Mouse (Mus musculus) midbrain, embryonic 16.5 days (tissue): ENCODE results near the gene Arhgap42. TPM values are rescaled to one million over a fixed set of nuclear protein-coding genes. Genes with fewer than 3 reads are reported as not detected.

Source experiments
- ATAC-seq: fragments of 200-750 bp; cut with Nextera tagmentation; 2 replicates; pipeline ENCODE4 v1.8.0; 2017; ENCODE audit warnings: moderate TSS enrichment
- H3K27ac ChIP-seq: fragments of 300-500 bp; sonication (generic); 2 replicates; pipeline ENCODE4 v1.5.1; 2014; ENCODE audit warnings: mild to moderate bottlenecking, low read length, mixed read lengths
- H3K27me3 ChIP-seq: fragments of 300-500 bp; sonication (generic); 2 replicates; pipeline ENCODE4 v1.6.1; 2014; ENCODE audit warnings: low read depth, low read length, mixed read lengths; ENCODE audit not compliant: control insufficient read depth, insufficient read depth
- H3K36me3 ChIP-seq: fragments of 300-500 bp; sonication (generic); 2 replicates; pipeline ENCODE4 v1.6.1; 2014; ENCODE audit warnings: mild to moderate bottlenecking, low read length, moderate library complexity, mixed read lengths; ENCODE audit not compliant: control insufficient read depth, insufficient read depth
- H3K4me1 ChIP-seq: fragments of 300-500 bp; sonication (generic); 2 replicates; pipeline ENCODE4 v1.6.1; 2014; ENCODE audit warnings: mild to moderate bottlenecking, low read length, mixed read lengths; ENCODE audit not compliant: control insufficient read depth, insufficient read depth
- H3K4me2 ChIP-seq: fragments of 300-500 bp; sonication (generic); 2 replicates; pipeline ENCODE4 v1.6.1; 2014; ENCODE audit warnings: mild to moderate bottlenecking, low read length, mixed read lengths
- H3K4me3 ChIP-seq: fragments of 300-500 bp; sonication (generic); 2 replicates; pipeline ENCODE4 v1.5.1; 2014; ENCODE audit warnings: low read depth, mild to moderate bottlenecking, low read length, moderate library complexity, mixed read lengths
- H3K9ac ChIP-seq: fragments of 300-500 bp; sonication (generic); 2 replicates; pipeline ENCODE4 v1.6.1; 2014; ENCODE audit warnings: low read depth, low read length, mixed read lengths
- H3K9me3 ChIP-seq: fragments of 300-500 bp; sonication (generic); replicated peaks from 2 replicates; pipeline ENCODE4 v1.6.1; 2014; ENCODE audit warnings: mild to moderate bottlenecking, low read length, mixed read lengths; ENCODE audit not compliant: control insufficient read depth, poor library complexity, severe bottlenecking
- WGBS: fragments of 180-500 bp; shearing (Covaris S2); extraction: QIAGEN DNeasy Blood & Tissue Kit; methylation state at CpG from one replicate; pipeline ENCODE4 v1.1.7; 2014; 5-methylcytosine and 5-hydroxymethylcytosine counted together
- polyA plus RNA-seq: library from polyadenylated mRNA; unstranded; fragments of >200 nt; fragmentation: Nextera tagmentation; extraction: Ambion mirVana; gene quantifications from 2 replicates; pipeline ENCODE4 v1.2.1, GENCODE M21; 2015

The Arhgap42 gene
- polyA plus RNA-seq, 1 experiment from 2014 or later = 14.7 TPM

GRCm38 (mm10) chr9:8977775-8978174 lies 261.1 kb downstream of the Arhgap42 start:
- no peak overlapping the region for H3K9ac ChIP-seq
- ATAC-seq = peak; percentile 54; the same call in 1 of the 2 replicates
- H3K9me3 ChIP-seq = no peaks in the 10 kb centered on the region
- no peak overlapping the region for H3K4me2 ChIP-seq
- no peak overlapping the region for H3K27ac ChIP-seq
- 37% methylated on average over 2 of the region's 2 CpGs for WGBS
- no peaks in the 10 kb centered on the region for H3K4me1 ChIP-seq
- no peak overlapping the region for H3K4me3 ChIP-seq
- no peaks in the 10 kb centered on the region for H3K36me3 ChIP-seq
- no peaks in the 10 kb centered on the region for H3K27me3 ChIP-seq

GRCm38 (mm10) chr9:8971491-8971890 lies 267.4 kb downstream of the Arhgap42 start, which contains the start of gene Gm16485:
Gene Gm16485 (plus strand): TSS chr9:8971791.
- Histone ChIP-seq H3K36me3 (no peaks in the 10 kb centered on the region), H3K9me3 (no peaks in the 10 kb centered on the region), H3K4me2 (no peak within 1 kb of the TSS), H3K9ac (no peak within 1 kb of the TSS), H3K27me3 (no peaks in the 10 kb centered on the region), H3K27ac (no peak within 1 kb of the TSS), H3K4me3 (no peak within 1 kb of the TSS), H3K4me1 (no peaks in the 10 kb centered on the region)
- ATAC-seq = no peak
- WGBS = 79% methylated on average over 2 of the region's 2 CpGs

GRCm38 (mm10) chr9:8970240-8970639 lies 268.7 kb downstream of the Arhgap42 start:
- H3K4me1 ChIP-seq = no peaks in the 10 kb centered on the region
- H3K4me2 ChIP-seq = no peak overlapping the region
- H3K9me3 ChIP-seq = no peaks in the 10 kb centered on the region
- 73% methylated on average over 7 of the region's 7 CpGs for WGBS
- H3K4me3 ChIP-seq = no peak overlapping the region
- no peaks in the 10 kb centered on the region for H3K27me3 ChIP-seq
- no peak for ATAC-seq
- no peak overlapping the region for H3K9ac ChIP-seq
- no peaks in the 10 kb centered on the region for H3K36me3 ChIP-seq
- no peak overlapping the region for H3K27ac ChIP-seq

GRCm38 (mm10) chr9:8964512-8965133 lies 274.3 kb downstream of the Arhgap42 start:
- Histone ChIP-seq H3K9me3 (no peaks in the 10 kb centered on the region), H3K36me3 (peaks cover 5% of the 10 kb centered on the region; the same call in 1 of the 2 replicates), H3K4me3 (no peak overlapping the region), H3K4me2 (no peak overlapping the region), H3K27ac (no peak overlapping the region), H3K27me3 (no peaks in the 10 kb centered on the region), H3K4me1 (no peaks in the 10 kb centered on the region), H3K9ac (no peak overlapping the region)
- 64% methylated on average over 8 of the region's 8 CpGs for WGBS
- no peak for ATAC-seq

GRCm38 (mm10) chr9:8953306-8953705 lies 285.6 kb downstream of the Arhgap42 start:
- ATAC-seq = no peak
- H3K27me3 ChIP-seq = no peaks in the 10 kb centered on the region
- H3K9me3 ChIP-seq = no peaks in the 10 kb centered on the region
- H3K36me3 ChIP-seq = no peaks in the 10 kb centered on the region
- no peaks in the 10 kb centered on the region for H3K4me1 ChIP-seq
- H3K27ac ChIP-seq = no peak overlapping the region
- H3K4me2 ChIP-seq = no peak overlapping the region
- no peak overlapping the region for H3K9ac ChIP-seq
- H3K4me3 ChIP-seq = no peak overlapping the region
